Mouse (Mus musculus): ENCODE results near the gene Pxmp4. TPM values are rescaled to one million over a fixed set of nuclear protein-coding genes. Genes with fewer than 3 reads are reported as not detected.

Pxmp4 gene
- total RNA-seq, 2 experiments from 2014 or later, result 9.5 to 12.3 TPM

DNA sequence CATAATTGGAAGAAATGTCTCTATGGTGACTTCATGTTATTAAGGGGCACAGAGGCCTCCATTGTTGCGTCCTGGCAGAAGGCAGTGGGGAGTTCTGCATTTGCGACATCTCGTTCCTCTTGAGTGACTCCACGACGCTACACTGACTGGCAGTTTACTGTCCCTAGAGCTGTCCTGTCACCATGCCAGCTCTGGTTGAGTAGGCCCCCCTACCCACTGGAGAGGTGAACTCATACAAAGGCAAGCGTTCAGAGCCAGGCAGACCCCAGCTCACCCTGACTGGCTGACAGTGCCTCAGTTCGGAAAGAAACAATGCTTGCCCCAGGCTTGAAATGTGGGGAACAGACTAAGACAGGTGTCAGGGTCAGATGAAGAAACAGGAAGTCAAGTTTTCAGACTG is 29.2 kb downstream of the Pxmp4 start:
- DNase-seq (ENCODE audit: low spot score in 2 of 2), result no peak

DNA sequence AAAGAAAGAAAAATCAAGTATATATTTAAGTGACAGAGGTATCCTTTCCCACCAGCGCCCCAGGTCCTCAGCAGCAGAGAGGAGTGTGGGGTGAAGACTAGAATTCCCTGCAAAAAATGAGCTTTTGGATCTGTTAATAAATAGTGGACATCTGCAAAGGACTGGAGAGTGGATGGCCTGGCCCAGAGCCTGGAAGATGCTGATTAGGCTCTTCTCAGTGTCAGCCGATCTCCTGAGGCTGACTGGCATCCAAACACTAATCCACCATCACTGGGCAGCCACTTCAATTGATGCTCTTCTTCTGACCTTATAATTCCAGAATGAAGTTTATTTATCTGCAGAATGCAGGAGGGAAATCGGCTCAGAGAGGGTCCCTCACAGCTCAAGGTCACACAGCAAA is 30.5 kb downstream of the Pxmp4 start:
- no peak for DNase-seq (ENCODE audit: low spot score in 2 of 2)

DNA sequence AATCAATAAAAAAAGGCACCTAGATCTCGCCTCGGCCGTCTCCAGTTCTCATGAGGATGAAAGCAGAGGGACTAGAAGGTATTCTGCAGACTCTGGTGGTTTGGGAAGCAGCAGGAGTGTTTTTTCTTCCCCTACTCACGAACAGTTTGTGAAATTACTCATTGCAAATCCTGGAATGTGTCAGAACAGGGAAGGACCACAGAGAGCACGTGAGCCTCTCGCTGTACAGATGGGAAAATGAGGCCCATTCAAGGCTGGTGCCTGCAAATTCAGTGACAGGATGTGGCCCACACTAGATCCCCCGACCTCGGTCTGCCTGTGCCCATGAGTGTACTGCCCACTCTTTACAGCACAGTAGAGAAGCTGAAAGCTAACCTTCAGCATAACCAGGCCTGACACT is 31.5 kb downstream of the Pxmp4 start:
- DNase-seq (ENCODE audit: low spot score in 2 of 2), result no peak

DNA sequence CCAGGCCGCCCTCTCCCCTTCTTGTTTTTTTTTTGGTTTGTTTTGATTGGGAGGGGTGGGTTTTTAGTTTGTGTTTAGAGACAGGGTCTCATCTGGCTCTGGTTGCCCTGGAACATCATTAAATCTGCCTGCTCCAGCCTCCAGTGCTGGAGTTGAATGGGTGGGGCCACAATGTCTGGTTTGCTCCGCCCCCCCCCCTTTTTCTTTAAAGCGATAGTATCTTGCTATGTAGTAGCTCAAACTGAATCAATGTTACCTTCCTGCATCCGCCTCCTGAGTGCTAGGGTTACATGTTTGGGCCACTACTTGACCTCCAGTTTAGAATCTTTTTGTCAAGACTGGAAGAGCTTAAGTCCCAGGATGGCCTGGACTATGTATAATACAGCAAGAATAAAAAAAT is 32.2 kb downstream of the Pxmp4 start:
- DNase-seq (ENCODE audit: low spot score in 2 of 2), result no peak

DNA sequence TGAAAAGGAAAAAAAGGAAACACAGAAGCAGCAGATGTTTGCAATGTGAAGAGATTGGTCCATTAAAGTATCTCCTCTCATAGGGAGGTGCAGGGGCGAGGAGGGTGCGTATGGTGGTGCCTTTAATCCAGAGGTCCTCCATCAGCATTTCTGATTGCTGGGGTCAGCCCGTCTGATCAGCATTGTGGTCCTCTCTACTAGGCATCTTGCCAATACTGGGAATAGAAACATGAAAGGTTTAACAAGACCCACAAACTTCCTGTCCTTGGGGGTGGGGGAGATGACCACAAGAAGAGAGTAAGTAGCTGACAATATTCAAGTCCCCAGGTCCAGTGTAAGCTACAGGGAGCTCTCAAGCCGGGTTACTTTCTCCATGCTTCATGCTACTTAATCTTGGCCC is 32.8 kb downstream of the Pxmp4 start:
- no peak for DNase-seq (ENCODE audit: low spot score in 2 of 2)

DNA sequence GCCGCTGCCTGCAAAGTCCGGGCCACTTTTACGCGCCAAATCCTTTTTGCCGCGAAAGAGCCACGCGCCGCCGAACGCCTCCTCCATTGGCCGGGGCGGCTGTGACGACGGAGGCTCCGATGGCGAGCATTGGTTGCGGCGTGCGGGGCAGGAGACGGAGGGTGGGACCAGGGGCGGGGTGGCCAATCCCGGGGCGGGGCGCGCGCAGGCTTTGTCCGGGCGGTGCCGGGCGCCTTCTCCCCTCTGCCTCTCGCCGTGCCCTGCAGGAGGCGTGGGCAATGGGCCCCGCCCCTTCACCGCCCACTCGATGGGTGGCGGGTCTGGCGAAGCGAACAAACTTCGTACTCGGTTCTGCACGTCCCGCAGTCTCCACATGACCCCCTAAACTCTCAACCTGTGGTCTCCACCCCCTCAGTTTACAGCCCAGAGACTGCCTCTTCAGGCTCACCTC is 33.6 kb downstream of the Pxmp4 start, which contains the start of gene E2f1:
E2f1 (minus strand) TSS at position 57 of the 451 bp plus-strand sequence.
- DNase-seq (ENCODE audit: low spot score in 2 of 2), result peak; percentile 93 to 96

DNA sequence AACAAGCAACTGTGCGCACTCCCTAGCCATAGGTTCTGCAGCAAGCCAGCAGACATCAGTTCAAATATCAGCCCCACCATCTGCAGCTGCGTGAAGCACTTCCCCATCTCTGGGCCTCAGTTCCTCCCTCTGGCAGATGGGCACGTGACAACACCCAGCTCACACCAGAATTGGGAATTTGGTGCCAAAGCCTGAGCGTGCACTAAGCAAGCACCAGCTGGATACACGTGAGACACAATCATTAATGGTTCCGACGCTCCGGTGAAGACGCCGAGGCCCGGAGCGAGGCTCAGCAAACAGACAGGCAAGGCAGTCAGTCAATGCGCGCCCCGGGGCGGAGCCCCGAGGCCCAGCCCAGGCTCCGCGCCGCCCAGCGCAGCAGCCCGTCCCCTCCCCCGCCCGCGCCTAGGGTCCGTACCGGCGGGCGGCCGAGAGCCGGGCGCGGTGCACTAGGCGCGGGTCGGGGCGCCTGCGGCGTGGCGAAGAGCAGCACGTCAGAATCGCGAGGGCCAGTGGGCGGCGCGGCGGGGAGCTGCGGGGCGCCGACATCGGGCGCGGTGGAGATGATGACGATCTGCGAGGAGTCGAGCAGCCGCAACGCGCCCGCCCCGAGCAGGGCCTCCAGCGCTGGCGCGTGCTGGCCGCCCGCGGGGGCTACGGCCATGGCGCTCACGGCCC is 34.3 kb downstream of the Pxmp4 start:
- peak; percentile 39 to 69 for DNase-seq (ENCODE audit: low spot score in 2 of 2)

DNA sequence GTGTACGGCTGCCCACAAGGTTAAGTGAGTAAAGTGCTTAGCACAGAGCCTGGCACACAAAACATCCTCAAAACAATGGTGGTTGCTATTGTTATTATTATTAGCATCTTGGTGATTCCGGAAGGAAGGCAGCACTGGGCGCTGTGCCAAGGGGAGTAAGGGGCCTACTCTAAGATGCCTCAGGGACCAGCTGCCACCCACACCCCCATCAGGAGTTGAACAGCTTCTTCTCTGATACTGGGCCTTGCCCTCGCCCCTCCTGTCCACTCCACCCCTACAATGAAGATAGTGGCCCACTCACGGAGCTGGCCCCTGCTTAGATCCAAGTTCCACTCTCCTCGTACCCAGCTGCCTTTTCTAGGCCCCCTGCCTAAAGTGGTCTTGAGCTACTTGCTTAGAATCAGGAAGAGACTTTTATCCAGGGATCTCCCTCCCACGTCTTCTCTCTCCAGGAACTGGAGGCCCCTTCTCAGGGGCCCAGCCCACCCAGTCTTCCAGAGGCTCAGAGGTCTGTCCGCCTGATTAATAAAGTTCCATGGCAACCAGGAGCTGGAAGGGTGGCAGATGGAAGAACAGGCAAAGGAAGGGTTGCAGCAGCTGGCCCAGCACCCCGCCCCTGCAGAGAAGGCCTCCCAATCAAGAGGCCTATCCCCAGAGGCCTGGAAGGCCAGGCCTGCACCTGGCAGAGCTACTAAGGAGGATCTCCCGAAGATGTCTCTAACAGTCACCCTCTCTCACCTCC is 35.0 kb downstream of the Pxmp4 start:
- DNase-seq (ENCODE audit: low spot score in 2 of 2), result no peak

DNA sequence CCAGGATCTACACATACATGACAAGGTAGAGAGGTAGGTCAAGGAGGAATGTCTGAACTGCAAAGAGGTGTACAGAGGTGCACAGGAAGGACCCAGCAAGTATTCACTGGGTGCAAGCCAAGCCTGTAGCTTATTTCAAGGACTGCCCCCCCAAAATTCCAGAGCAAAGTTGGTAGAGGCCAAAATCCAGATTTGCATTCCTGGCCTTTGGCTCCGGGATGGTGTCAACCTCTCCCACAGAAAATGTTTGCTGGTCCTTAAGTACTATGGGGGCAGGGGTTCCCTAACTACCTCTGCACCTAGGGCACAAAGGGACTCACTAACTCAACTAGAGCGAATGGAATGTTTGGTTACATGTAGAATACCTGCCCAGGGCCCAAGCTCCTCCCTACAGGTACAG is 35.7 kb downstream of the Pxmp4 start:
- no peak for DNase-seq (ENCODE audit: low spot score in 2 of 2)

DNA sequence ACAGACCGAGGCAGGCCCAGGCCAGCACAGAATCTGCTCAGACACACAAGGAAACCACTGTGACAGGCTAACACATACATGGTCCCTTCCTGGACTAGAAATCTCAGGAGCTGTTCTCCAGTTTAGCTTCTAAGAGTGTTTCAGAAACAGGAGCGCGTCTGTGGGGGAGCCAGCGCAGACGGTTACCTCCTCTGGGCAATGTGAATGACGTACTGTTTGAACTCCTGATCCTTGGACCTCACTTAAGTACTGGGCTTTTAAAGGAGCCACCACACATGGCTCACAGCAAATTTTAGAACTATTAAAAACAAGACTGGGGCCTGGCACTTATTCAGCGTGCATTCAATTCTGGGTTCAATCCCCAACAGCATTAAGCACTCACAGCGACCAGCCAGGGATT is 36.9 kb downstream of the Pxmp4 start:
- DNase-seq (ENCODE audit: low spot score in 2 of 2), result no peak

DNA sequence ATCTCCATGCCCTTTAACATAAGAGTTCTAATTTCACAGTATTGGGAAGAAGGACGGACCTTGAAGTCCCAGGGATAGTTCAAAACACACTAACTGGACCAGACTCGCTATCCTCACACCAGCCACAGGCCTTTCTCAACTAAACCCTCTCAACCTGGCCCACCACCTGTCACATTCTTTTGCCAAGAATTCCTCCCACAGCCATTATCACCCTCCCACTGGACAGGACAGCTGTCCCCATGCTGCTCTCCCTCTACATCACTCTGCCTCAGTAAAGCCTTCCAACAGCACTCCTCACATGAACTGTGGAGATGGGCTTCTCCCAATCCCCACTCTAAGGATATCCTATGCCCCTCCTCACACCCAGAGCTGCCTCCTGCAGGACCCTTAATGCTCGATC is 37.9 kb downstream of the Pxmp4 start:
- peak; percentile 37 to 69 for DNase-seq (ENCODE audit: low spot score in 2 of 2)

DNA sequence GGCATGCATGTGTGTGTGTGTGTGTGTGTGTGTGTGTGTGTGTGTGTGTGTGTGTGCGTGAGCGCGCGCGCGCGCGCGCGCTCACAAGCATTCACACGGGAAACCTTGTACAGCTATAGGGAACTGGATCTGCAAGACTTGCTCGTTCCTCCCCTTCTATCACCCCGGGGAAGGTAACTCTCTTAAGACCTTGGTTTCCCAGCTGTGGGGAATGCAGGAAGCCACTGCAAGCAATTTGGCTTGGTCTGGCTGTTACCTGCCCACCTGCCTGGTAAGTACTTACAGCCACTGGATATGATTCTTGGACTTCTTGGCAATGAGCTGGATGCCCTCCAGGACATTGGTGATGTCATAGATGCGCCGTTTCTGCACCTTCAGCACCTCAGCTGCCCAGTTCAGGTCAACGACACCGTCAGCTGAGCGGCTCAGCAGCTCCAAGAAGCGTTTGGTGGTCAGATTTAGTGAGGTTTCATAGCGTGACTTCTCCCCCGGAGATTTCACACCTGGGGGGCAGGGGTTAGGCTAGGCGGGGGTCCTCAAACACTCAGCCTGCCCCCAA is 39.8 kb downstream of the Pxmp4 start:
- DNase-seq (ENCODE audit: low spot score in 2 of 2), result no peak

DNA sequence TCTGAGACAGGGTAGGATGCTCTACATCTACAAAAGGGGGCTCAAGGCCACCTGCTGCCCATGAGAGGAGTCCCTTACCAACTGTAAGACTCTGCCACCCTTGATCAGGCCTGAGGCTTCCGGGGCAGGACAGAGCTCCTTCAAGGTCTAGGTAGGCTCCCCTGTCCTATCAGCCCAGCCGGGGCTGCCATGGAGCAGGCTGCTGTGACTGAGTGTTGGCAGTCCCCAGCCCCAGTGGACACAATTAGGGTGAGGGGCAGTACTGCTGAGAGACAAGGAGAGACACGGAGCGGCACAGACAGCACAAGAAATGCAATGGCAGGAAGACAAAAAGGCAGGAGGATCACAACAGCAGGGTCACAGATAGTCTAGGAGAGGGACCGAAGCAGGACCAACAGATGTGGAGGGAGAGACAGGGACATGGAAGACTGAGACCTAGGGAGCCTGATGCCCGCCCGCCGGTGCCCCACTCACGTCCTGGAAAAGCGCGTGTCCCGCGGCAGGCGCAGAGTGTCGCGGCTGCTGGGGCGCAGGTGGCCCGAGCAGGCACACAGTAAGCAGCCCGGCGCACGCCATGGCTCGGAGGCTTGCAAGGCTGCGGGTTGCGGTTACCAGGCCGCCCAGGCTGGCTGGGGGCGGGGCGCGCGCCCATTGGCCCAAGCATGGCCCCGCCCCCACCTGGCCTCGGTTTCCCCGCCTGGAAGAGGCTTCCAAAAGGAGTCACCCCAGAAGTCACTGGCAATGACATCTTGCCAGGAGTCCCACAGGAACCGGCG is 45.1 kb downstream of the Pxmp4 start, which contains the start of gene Necab3:
Necab3 (minus strand) TSS at position 627 of the 776 bp plus-strand sequence.
- DNase-seq (ENCODE audit: low spot score in 2 of 2), result peak; percentile 67 to 76

DNA sequence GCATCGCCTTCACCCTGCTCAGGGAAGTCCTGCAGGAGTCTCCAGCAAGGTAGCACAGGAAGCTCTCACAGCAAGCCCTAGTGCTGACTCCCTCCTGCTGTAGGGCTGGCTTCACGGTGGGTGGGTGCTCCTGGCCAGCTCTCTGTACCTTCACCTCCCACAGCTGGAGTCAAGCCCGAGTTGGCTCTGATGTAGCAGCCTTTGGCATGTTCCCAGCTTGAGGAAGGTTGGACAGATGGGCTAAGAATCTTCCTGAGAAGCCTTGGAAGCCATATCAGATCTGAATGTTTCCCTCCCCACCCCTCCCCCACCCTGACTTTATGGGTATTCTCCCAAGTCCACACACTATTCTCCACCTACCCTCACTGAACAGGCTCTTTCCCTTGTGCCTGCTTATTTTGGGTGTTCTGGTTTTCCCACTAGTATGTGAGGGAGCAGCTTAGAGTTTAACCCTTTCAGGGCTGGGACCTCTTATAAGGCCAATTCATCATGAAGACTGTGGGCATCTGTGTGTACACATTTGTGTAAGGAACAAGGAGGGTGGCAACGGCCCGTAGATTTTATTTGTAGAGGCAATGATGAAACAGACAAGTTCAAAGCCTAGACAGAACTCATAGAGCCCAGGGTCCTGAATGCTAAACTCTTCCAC is 46.2 kb downstream of the Pxmp4 start:
- DNase-seq (ENCODE audit: low spot score in 2 of 2), result peak in 1 of 2 experiments; percentile 26

DNA sequence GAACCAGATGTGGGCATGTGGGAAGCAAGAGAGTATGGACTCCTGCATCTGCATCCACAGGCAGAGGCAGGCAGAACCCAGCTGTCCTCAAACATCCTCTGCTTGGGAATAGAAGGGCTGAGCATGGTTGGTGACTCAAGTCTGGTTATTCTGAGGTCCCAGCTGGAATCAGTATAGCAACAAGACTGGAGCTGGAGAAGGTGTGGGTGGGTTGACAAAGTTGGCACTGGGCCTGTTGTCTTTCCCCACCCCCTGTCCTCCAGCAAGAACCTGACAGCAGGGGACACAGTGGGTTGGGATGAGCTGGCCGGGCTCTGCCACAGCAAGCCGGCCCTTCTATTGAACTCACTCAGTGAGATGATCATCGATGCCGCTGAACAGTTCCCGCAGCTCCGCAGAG is 48.3 kb downstream of the Pxmp4 start:
- peak; percentile 69 to 71 for DNase-seq (ENCODE audit: low spot score in 2 of 2)

DNA sequence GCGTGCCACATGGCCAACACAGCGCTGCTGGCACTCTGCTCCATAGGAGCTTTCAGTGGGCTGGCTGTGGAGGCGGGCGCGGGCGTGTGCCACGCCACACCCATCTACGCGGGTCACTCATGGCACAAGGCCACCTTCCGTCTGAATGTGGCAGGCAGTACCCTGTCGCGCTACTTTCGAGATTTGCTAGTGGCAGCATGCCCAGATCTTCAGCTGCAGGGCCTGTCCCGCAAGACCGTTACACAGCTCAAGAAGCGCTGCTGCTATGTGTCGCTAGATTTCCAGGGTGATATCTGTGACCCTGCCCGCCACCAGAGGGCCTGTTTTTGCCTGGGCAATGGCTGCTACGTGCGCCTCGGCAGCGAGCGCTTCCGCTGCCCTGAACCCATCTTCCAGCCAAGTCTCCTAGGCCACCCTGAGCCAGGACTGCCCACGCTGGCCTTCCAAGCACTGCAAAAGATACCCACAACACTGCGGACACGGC is 51.0 kb downstream of the Pxmp4 start:
- DNase-seq (ENCODE audit: low spot score in 2 of 2), result peak; percentile 64 to 68

DNA sequence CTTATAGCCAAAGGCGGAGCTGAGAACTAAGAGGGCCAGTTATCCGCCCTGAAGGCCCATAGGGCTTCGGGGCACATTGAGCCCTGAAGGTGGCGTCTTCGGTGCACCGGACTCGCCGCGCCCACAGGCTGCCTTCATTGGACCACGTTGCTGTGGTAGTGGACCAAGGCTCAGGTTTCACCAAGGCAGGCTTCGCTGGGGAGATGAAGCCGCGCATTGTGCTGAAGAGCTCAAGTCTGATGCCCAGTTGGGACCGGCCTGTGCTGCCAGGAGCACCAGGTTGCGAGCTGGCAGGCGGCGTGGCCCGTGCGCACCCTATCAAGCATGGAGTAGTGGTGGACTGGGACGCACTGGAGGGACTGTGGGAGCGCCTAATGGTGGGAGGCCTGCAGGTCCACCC is 51.6 kb downstream of the Pxmp4 start:
- DNase-seq (ENCODE audit: low spot score in 2 of 2), result no peak

DNA sequence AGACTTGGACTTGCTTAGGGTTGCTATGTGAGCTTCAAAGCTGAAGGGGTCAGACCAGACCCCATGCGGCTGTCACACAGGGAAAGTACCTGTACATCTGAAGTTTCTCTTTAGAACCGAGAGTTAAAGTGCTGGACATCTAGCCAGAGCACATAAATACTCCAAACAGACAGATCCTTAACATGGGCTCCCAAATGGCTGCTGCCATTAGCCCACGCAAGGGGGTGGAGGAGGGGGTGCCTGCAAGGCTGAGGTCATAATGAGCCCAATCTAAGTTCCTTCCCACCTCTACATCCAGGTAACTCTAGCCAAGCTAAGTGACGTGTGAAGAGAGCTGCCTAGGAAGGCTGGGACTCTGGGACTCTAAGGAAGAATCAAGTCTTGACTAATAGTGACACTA is 52.0 kb downstream of the Pxmp4 start, which contains the start of gene Actl10:
Actl10 (plus strand) TSS at position 301 of the 400 bp plus-strand sequence.
- no peak for DNase-seq (ENCODE audit: low spot score in 2 of 2)

DNA sequence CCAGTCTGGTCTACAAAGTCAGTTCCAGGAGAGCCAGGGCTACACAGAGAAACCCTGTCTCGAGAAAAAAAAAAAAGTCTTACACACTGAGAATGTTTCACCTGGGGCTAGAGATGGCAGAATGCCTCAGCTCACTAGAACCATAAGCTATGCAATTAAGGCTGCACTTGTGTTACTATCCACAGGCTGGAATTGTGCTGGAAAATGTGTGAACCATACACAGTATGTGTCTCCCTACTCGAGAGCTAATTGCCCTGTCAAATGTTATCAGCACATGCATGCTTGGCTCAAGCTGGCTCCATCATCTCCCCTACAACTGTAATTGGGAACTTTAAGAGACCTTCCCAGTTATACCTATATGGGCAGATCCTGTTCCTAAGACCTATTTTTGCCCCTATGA is 52.6 kb downstream of the Pxmp4 start:
- no peak for DNase-seq (ENCODE audit: low spot score in 2 of 2)

DNA sequence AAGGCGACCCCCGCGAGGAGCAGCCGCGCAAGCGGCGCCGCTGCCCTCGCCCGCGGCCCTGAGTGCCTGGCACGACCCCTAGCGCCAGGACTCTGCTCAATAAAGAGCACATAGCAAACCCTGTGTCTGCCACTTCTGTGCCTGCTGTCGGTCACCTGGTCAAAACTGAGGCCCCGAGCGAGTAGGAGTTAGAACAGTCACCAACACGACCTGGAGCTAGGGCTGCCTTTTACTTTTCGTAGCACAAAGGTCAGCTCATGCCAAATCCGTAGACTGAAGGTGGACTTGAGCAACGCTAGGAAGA is 53.7 kb downstream of the Pxmp4 start:
- DNase-seq (ENCODE audit: low spot score in 2 of 2), result no peak

Data from left cerebral cortex, adult 18-20 months (tissue).